Mouse (Mus musculus) cerebellum, adult (tissue): ENCODE results near the gene Svbp.

Experiments
- ATAC-seq: cut with Nextera tagmentation; 2 replicates; pipeline ENCODE4 v1.9.2; 2017; ENCODE audit warnings: mild to moderate bottlenecking, moderate library complexity, mixed read lengths; ENCODE audit not compliant: insufficient number of reproducible peaks, low FRiP score, low TSS enrichment

The Svbp gene

DNA sequence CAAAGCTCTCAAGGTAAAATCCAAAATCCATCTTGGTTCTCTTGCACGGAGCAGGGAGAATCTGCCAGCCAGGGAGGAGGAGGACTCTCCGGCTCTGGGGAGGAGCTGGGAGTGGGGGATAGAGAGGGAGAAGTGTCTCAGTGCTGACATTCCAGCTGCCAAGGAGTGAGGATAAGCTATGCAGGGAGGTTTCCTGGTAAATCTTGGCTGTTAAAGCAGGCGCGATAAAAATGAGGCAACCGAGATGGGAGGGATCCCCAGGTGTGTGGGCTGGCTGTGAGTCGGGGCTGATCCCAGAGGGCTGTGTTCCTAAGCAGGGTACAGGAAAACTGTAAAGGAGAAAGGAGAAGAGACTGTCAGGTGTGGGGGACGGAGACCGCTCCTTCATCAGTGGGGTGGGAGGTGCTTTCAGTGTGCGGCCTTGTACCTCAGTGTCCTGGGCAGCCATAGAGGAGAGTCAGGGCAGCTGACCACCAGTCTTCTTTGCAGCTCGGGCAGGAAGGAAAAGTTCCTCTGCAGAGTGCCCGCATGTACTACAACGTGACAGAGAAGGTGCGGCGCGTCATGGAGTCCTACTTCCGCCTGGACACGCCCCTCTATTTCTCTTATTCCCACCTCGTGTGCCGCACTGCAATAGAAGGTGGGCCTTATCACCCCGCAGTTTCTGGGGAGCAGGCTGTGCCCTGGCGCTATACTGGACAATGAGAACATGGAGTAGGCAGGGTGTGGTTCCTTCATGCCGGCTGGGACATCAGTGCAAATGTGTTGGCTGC lies 49.5 kb downstream of the Svbp start:
- ATAC-seq, result no peak

DNA sequence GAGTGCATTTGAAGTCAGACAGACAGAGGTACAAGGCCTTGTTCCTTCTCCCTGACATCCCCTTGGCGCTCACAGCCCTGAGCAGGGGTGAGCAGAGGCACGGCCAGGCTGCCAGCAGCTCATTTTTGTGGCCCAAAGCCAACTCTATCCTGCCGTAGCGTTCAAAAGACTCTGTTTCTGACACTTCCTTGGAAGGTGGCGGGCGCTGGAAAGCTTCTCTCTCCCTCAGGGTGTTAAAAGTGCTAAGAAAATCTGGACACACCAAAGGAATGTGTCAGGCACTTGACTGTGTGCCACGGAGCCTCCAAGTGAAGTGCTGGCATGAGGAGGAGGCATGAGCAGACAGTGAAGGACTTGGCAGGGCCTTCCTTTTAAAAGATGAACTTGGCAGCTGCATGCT lies 50.5 kb downstream of the Svbp start:
- no peak for ATAC-seq

DNA sequence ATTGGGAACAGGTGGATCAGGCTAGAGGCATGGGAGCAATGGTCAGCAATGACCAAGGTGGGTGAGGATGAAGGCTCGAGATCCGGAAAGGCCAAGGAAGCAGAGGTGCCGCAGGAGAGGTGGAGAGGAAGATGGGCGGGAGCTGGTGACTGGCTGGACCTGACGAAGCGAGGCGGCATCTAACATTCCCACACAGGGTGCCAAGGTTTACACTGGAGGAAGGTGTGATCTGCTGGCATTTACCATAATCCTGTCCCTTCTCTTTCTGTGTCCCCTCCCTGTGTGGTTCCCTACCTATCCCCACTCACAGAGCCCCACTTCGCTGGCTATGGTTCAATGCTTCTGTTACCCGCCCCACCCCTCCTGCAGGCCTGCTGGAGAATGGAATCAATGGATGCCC lies 50.9 kb downstream of the Svbp start:
- ATAC-seq, result no peak

DNA sequence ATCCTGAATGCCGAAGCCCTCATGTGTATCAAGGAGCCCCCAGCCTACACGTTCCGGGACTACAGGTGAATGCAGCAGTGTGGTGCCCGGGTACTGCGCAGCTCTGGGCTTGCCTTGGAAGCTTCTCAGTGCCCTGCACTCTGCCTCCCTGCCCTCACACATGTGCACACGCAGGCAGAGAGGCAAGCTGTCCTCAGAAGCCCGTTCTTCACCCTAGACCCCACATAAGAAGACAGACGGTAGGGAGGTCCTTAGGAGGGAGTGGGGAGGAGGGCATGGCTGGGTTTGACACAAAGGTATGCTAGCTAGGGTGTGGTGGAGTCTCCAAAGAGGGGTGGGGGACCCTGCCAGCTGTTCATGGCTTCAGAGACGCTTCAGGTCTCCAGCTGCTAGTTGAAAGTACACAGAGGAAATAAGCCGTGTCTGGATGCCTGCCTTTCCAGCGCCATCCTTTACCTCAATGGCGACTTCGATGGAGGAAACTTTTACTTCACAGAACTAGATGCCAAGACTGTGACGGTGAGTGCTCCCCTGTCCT lies 51.7 kb downstream of the Svbp start:
- ATAC-seq, result no peak

DNA sequence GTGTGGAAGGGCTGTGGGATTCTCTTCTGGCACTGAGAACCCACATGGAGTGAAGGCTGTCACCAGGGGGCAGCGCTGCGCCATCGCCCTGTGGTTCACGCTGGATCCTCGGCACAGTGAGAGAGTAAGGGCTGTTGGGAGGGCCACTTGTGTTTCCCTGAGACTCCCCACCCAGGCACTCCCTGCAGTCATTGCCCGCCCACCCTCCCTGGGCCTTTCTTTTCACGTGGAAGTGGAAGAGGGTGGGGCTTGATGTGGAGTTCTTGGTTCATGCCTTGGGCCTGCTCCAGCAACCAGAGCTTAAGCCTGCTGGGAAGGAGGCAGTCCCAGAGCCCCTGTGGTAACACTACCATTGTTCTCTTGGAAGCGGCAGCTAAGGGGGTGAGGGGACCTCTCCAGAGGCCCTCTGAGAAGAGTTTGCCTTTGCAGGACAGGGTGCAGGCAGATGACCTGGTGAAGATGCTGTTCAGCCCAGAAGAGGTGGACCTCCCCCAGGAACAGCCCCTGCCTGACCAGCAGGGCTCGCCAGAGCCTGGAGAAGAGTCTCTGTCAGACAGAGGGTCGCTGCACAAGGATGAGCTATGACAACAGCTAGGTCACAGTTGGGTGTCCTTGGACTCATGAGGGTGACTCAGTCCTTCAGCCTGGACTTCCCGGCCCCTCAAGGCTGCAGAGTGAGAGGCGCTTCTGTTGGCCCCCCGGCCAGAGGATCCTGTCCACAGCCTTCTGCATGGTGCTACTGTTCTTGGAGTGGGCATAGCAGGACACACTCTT lies 52.5 kb downstream of the Svbp start:
- ATAC-seq, result no peak

DNA sequence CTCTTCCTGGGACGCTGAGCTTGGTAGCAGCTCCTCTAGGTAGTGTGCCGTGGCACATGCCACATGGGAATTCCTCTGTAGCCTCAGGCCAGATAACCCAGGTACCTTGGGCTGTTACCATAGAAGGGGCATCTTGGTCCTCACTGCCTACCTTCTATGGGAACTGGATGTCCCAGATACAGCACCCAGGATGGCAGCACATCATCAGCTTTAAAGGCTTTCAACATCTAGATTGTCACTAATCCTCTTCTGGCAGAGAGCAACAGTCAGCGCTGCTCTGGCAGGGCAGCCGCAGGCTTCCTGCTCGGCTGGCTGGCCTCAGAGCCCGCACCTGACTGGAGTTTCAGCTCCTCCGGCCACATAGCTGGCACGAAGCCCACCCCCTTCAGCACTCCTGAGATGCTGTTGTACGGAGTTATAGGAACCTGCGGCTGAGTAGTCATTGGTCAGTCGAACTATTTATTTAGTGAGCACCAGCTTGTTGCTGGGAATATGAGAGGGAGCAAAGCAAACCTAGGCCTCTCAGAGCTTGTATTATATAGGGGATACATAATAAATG lies 53.4 kb downstream of the Svbp start:
- no peak for ATAC-seq
